Comparison of ENCODE assay signal across 20 mouse cellular contexts in the genomic region with DNA sequence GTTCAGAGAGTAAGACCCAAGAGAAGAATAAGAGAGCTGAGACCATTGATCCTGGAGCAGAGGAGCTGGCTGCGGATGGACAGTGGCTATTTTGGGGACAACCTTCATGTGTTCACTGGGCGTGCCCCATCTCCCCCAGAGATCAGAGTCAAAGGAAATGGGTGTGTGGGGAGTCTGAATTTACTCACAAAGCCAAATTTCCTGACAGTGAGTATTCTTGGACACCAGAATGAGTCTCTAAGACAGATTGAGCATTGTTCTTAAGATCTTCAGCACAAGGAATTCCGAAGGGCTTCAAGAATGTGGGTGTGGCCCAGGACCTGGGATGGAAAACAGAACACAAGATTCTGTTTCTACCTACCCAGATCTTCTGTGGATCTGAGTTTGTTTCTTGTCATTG.
A peak's percentile ranks its signal among the peaks of the same experiment; 100 is the strongest.
DNase-seq lines count a peak whose midpoint lies in the region; TF ChIP-seq lines count a peak whose summit lies in the region.
"Had no signal": no experiment of that assay in that cellular context is flagged by ENCODE, and none has a peak within 500 bp of the region (broad histone marks: within the 10 kb centered on the region; RNA-seq: fewer than 3 reads in every experiment).

No protein-coding gene starts in this region.

- peak in 1 of 2 experiments; percentile 51 for DNase-seq in heart, adult 2 months
- DNase-seq in heart, postnatal 36 days = no peak
- DNase-seq in kidney, adult 8-10 months = peak; percentile 31 to 61
- no peak for DNase-seq in kidney, postnatal 10 days
- DNase-seq in kidney, postnatal 14 days = peak; percentile 46
- DNase-seq in lung, postnatal 25 days (ENCODE audit: low spot score) = peak; percentile 65
- no peak for DNase-seq in cerebellum, adult 9-10 months
- DNase-seq in urinary bladder, postnatal 10 days (ENCODE audit: low spot score) = no peak
- DNase-seq: cerebellum, postnatal 10 days; embryo, embryonic 11 days; layer of hippocampus, postnatal 36 days; right cerebral cortex, postnatal 4 days; thymus, adult 2 months had no signal

- no peak overlapping the region for H3K4me3 ChIP-seq in heart, adult 2 months
- H3K4me3 ChIP-seq: forebrain, embryonic 13.5 days; heart, embryonic 13.5 days; hindbrain, embryonic 15.5 days; liver, embryonic 12.5 days; neural tube, embryonic 13.5 days had no signal

- peaks cover 7% of the 10 kb centered on the region for H3K4me1 ChIP-seq in heart, adult 2 months (ENCODE audit: control insufficient read depth, insufficient read depth, low read length)
- H3K4me1 ChIP-seq: liver, embryonic 12.5 days had no signal

- WGBS in heart, adult 2 months = 44% methylated on average over 3 of the region's 3 CpGs

- H3K9ac ChIP-seq in heart, adult 2 months (ENCODE audit: low read depth, low read length) = no peak overlapping the region
- H3K9ac ChIP-seq: forebrain, embryonic 13.5 days; heart, embryonic 13.5 days; hindbrain, embryonic 15.5 days; liver, embryonic 12.5 days; neural tube, embryonic 13.5 days had no signal

- no peaks in the 10 kb centered on the region for H3K27me3 ChIP-seq in heart, adult 2 months (ENCODE audit: control insufficient read depth, insufficient read depth, low read length)
- H3K27me3 ChIP-seq: forebrain, embryonic 13.5 days; heart, embryonic 13.5 days; hindbrain, embryonic 15.5 days; liver, embryonic 12.5 days; neural tube, embryonic 13.5 days had no signal

- H3K36me3 ChIP-seq in heart, adult 2 months (ENCODE audit: control insufficient read depth, insufficient read depth, low read length) = peaks cover 5% of the 10 kb centered on the region; the same call in 1 of the 2 replicates
- H3K36me3 ChIP-seq: G1E; heart, embryonic 13.5 days; hindbrain, embryonic 15.5 days; liver, embryonic 12.5 days; neural tube, embryonic 13.5 days had no signal

- no peak for TF ChIP-seq CTCF in heart, adult 2 months (IDR thresholded peaks at IDR 0.05)

- intact Hi-C loops in heart, adult 2 months (cut with DNase I) = loop anchor here (5.0 kb wide), 1 partner anchor 55 kb away; no protein-coding TSS in a partner anchor
- intact Hi-C loops in heart, postnatal 36 days (cut with DNase I) = loop anchor here (10.0 kb wide), 1 partner anchor 168 kb away; no protein-coding TSS in a partner anchor

- peak; percentile 62; the same call in 1 of the 2 replicates for TF ChIP-seq EP300 in heart, adult 2 months (IDR thresholded peaks at IDR 0.05; ENCODE audit: insufficient read depth, low read depth, low read length)

- H3K79me2 ChIP-seq in heart, adult 2 months (replicated peaks; ENCODE audit: control insufficient read depth, insufficient read depth, low read length) = no peaks in the 10 kb centered on the region

- TF ChIP-seq POLR2A in heart, adult 2 months (IDR thresholded peaks at IDR 0.05; ENCODE audit: insufficient read depth, low read depth, low read length) = no peak

- H3K27ac ChIP-seq in heart, adult 2 months = peak overlapping the region; percentile 82
- H3K27ac ChIP-seq: forebrain, embryonic 13.5 days; heart, embryonic 13.5 days; hindbrain, embryonic 15.5 days; liver, embryonic 12.5 days; macrophage; neural tube, embryonic 13.5 days had no signal

Comparison
In these comparisons a context has a peak if more than half of its experiments do, and no peak if none do; other contexts are left out.
1. DNase-seq: peak in kidney, adult 8-10 months (2 of 2), kidney, postnatal 14 days (single experiment) and lung, postnatal 25 days (single experiment); none in heart, postnatal 36 days (0 of 2), kidney, postnatal 10 days (single experiment), cerebellum, adult 9-10 months (single experiment) and urinary bladder, postnatal 10 days (single experiment).